Mouse (Mus musculus): ENCODE results near the gene Naa40. TPM values are rescaled to one million over a fixed set of nuclear protein-coding genes. Genes with fewer than 3 reads are reported as not detected.

The Naa40 gene
- polyA plus RNA-seq, 1 experiment from 2014 or later, result 62.1 TPM

GRCm38 (mm10) chr19:7225096-7225690, 15.8 kb downstream of the Naa40 start:
- WGBS (ENCODE audit: insufficient replicate concordance), result 86% methylated on average over 9 of the region's 9 CpGs
- Histone ChIP-seq H3K4me3 (ENCODE audit: low read depth, low read length) (no peak overlapping the region), H3K9ac (ENCODE audit: low read depth, low read length) (no peak overlapping the region), H3K4me2 (no peak overlapping the region), H3K9me3 (replicated peaks; ENCODE audit: control insufficient read depth, low read length) (no peaks in the 10 kb centered on the region), H3K27me3 (ENCODE audit: control insufficient read depth, insufficient read depth, low read length) (no peaks in the 10 kb centered on the region), H3K4me1 (ENCODE audit: control insufficient read depth, insufficient read depth, low read length) (no peaks in the 10 kb centered on the region), H3K36me3 (ENCODE audit: control insufficient read depth, insufficient read depth, low read length) (peaks cover 19% of the 10 kb centered on the region), H3K27ac (ENCODE audit: low read depth, low read length) (no peak overlapping the region)
- no peak for ATAC-seq (replicated peaks; ENCODE audit: insufficient number of reproducible peaks, low FRiP score, low TSS enrichment)

- Histone ChIP-seq H3K9me3 (replicated peaks; ENCODE audit: control insufficient read depth, low read length) (no peaks in the 10 kb centered on the region), H3K27me3 (ENCODE audit: control insufficient read depth, insufficient read depth, low read length) (no peaks in the 10 kb centered on the region), H3K9ac (ENCODE audit: low read depth, low read length) (no peak overlapping the region), H3K4me2 (no peak overlapping the region), H3K27ac (ENCODE audit: low read depth, low read length) (no peak overlapping the region), H3K4me1 (ENCODE audit: control insufficient read depth, insufficient read depth, low read length) (no peaks in the 10 kb centered on the region), H3K36me3 (ENCODE audit: control insufficient read depth, insufficient read depth, low read length) (peaks cover 14% of the 10 kb centered on the region), H3K4me3 (ENCODE audit: low read depth, low read length) (no peak overlapping the region)
- WGBS (ENCODE audit: insufficient replicate concordance), result 83% methylated on average over 3 of the region's 3 CpGs
- no peak for ATAC-seq (replicated peaks; ENCODE audit: insufficient number of reproducible peaks, low FRiP score, low TSS enrichment)
These were observed 16.7 kb downstream of the Naa40 start for GRCm38 (mm10) chr19:7224253-7224652.

GRCm38 (mm10) chr19:7223488-7223887, 17.5 kb downstream of the Naa40 start:
- H3K9me3 ChIP-seq (replicated peaks; ENCODE audit: control insufficient read depth, low read length), result no peaks in the 10 kb centered on the region
- no peaks in the 10 kb centered on the region for H3K27me3 ChIP-seq (ENCODE audit: control insufficient read depth, insufficient read depth, low read length)
- H3K4me2 ChIP-seq, result no peak overlapping the region
- ATAC-seq (replicated peaks; ENCODE audit: insufficient number of reproducible peaks, low FRiP score, low TSS enrichment), result no peak
- peaks cover 11% of the 10 kb centered on the region for H3K36me3 ChIP-seq (ENCODE audit: control insufficient read depth, insufficient read depth, low read length)
- 0 out of 2 replicates have a peak overlapping the region, but pooled peaks have one; percentile 22 for H3K9ac ChIP-seq (ENCODE audit: low read depth, low read length)
- H3K4me3 ChIP-seq (ENCODE audit: low read depth, low read length), result no peak overlapping the region
- H3K27ac ChIP-seq (ENCODE audit: low read depth, low read length), result no peak overlapping the region
- H3K4me1 ChIP-seq (ENCODE audit: control insufficient read depth, insufficient read depth, low read length), result no peaks in the 10 kb centered on the region

GRCm38 (mm10) chr19:7222196-7222595, 18.8 kb downstream of the Naa40 start:
- WGBS (ENCODE audit: insufficient replicate concordance), result 86% methylated on average over 6 of the region's 6 CpGs
- Histone ChIP-seq H3K9me3 (replicated peaks; ENCODE audit: control insufficient read depth, low read length) (no peaks in the 10 kb centered on the region), H3K36me3 (ENCODE audit: control insufficient read depth, insufficient read depth, low read length) (peaks cover 4% of the 10 kb centered on the region), H3K4me3 (ENCODE audit: low read depth, low read length) (no peak overlapping the region), H3K27ac (ENCODE audit: low read depth, low read length) (no peak overlapping the region), H3K9ac (ENCODE audit: low read depth, low read length) (no peak overlapping the region), H3K4me1 (ENCODE audit: control insufficient read depth, insufficient read depth, low read length) (no peaks in the 10 kb centered on the region), H3K27me3 (ENCODE audit: control insufficient read depth, insufficient read depth, low read length) (no peaks in the 10 kb centered on the region), H3K4me2 (no peak overlapping the region)
- ATAC-seq (replicated peaks; ENCODE audit: insufficient number of reproducible peaks, low FRiP score, low TSS enrichment), result no peak

- Histone ChIP-seq H3K27me3 (ENCODE audit: control insufficient read depth, insufficient read depth, low read length) (no peaks in the 10 kb centered on the region), H3K9me3 (replicated peaks; ENCODE audit: control insufficient read depth, low read length) (no peaks in the 10 kb centered on the region), H3K4me3 (ENCODE audit: low read depth, low read length) (no peak overlapping the region), H3K27ac (ENCODE audit: low read depth, low read length) (no peak overlapping the region), H3K9ac (ENCODE audit: low read depth, low read length) (no peak overlapping the region), H3K4me2 (no peak overlapping the region), H3K36me3 (ENCODE audit: control insufficient read depth, insufficient read depth, low read length) (peaks cover 9% of the 10 kb centered on the region), H3K4me1 (ENCODE audit: control insufficient read depth, insufficient read depth, low read length) (peaks cover 19% of the 10 kb centered on the region)
- ATAC-seq (replicated peaks; ENCODE audit: insufficient number of reproducible peaks, low FRiP score, low TSS enrichment), result no peak
- WGBS (ENCODE audit: insufficient replicate concordance), result 93% methylated on average over 5 of the region's 5 CpGs
These were observed 22.2 kb downstream of the Naa40 start for GRCm38 (mm10) chr19:7218753-7219152.

GRCm38 (mm10) chr19:7217926-7218267, 23.1 kb downstream of the Naa40 start:
- peak overlapping the region; percentile 34; the same call in 1 of the 2 replicates for H3K9ac ChIP-seq (ENCODE audit: low read depth, low read length)
- H3K4me1 ChIP-seq (ENCODE audit: control insufficient read depth, insufficient read depth, low read length), result peaks cover 19% of the 10 kb centered on the region
- no peaks in the 10 kb centered on the region for H3K27me3 ChIP-seq (ENCODE audit: control insufficient read depth, insufficient read depth, low read length)
- no peak for ATAC-seq (replicated peaks; ENCODE audit: insufficient number of reproducible peaks, low FRiP score, low TSS enrichment)
- H3K9me3 ChIP-seq (replicated peaks; ENCODE audit: control insufficient read depth, low read length), result no peaks in the 10 kb centered on the region
- H3K36me3 ChIP-seq (ENCODE audit: control insufficient read depth, insufficient read depth, low read length), result peaks cover 9% of the 10 kb centered on the region
- 11% methylated on average over 6 of the region's 6 CpGs for WGBS (ENCODE audit: insufficient replicate concordance)
- no peak overlapping the region for H3K27ac ChIP-seq (ENCODE audit: low read depth, low read length)
- peak overlapping the region; percentile 53 for H3K4me2 ChIP-seq
- H3K4me3 ChIP-seq (ENCODE audit: low read depth, low read length), result peak overlapping the region; percentile 76

GRCm38 (mm10) chr19:7217162-7217925, 23.6 kb downstream of the Naa40 start, which contains the start of gene Cox8a:
Gene Cox8a, minus strand, starts transcription at chr19:7217616.
- H3K4me3 ChIP-seq (ENCODE audit: low read depth, low read length), result peak within 1 kb of the TSS; percentile 76
- H3K9ac ChIP-seq (ENCODE audit: low read depth, low read length), result peak within 1 kb of the TSS; percentile 88
- peaks cover 19% of the 10 kb centered on the region for H3K4me1 ChIP-seq (ENCODE audit: control insufficient read depth, insufficient read depth, low read length)
- ATAC-seq (replicated peaks; ENCODE audit: insufficient number of reproducible peaks, low FRiP score, low TSS enrichment), result peak; percentile 94
- peak within 1 kb of the TSS; percentile 94 for H3K27ac ChIP-seq (ENCODE audit: low read depth, low read length)
- peaks cover 9% of the 10 kb centered on the region for H3K36me3 ChIP-seq (ENCODE audit: control insufficient read depth, insufficient read depth, low read length)
- under 1% methylated on average over 50 of the region's 50 CpGs for WGBS (ENCODE audit: insufficient replicate concordance)
- H3K9me3 ChIP-seq (replicated peaks; ENCODE audit: control insufficient read depth, low read length), result no peaks in the 10 kb centered on the region
- peak within 1 kb of the TSS; percentile 81 for H3K4me2 ChIP-seq
- no peaks in the 10 kb centered on the region for H3K27me3 ChIP-seq (ENCODE audit: control insufficient read depth, insufficient read depth, low read length)

- Histone ChIP-seq H3K27ac (ENCODE audit: low read depth, low read length) (no peak overlapping the region), H3K27me3 (ENCODE audit: control insufficient read depth, insufficient read depth, low read length) (no peaks in the 10 kb centered on the region), H3K4me2 (no peak overlapping the region), H3K4me1 (ENCODE audit: control insufficient read depth, insufficient read depth, low read length) (peaks cover 19% of the 10 kb centered on the region), H3K4me3 (ENCODE audit: low read depth, low read length) (no peak overlapping the region), H3K36me3 (ENCODE audit: control insufficient read depth, insufficient read depth, low read length) (peaks cover 12% of the 10 kb centered on the region), H3K9ac (ENCODE audit: low read depth, low read length) (no peak overlapping the region), H3K9me3 (replicated peaks; ENCODE audit: control insufficient read depth, low read length) (no peaks in the 10 kb centered on the region)
- WGBS (ENCODE audit: insufficient replicate concordance), result 79% methylated on average over 5 of the region's 5 CpGs
- no peak for ATAC-seq (replicated peaks; ENCODE audit: insufficient number of reproducible peaks, low FRiP score, low TSS enrichment)
These were observed 26.5 kb downstream of the Naa40 start for GRCm38 (mm10) chr19:7214484-7214883.

- no peak overlapping the region for H3K27ac ChIP-seq (ENCODE audit: low read depth, low read length)
- no peaks in the 10 kb centered on the region for H3K27me3 ChIP-seq (ENCODE audit: control insufficient read depth, insufficient read depth, low read length)
- no peak overlapping the region for H3K9ac ChIP-seq (ENCODE audit: low read depth, low read length)
- WGBS (ENCODE audit: insufficient replicate concordance), result 92% methylated on average over 3 of the region's 3 CpGs
- no peak overlapping the region for H3K4me3 ChIP-seq (ENCODE audit: low read depth, low read length)
- peaks cover 12% of the 10 kb centered on the region for H3K36me3 ChIP-seq (ENCODE audit: control insufficient read depth, insufficient read depth, low read length)
- H3K9me3 ChIP-seq (replicated peaks; ENCODE audit: control insufficient read depth, low read length), result no peaks in the 10 kb centered on the region
- H3K4me1 ChIP-seq (ENCODE audit: control insufficient read depth, insufficient read depth, low read length), result peaks cover 19% of the 10 kb centered on the region
- no peak for ATAC-seq (replicated peaks; ENCODE audit: insufficient number of reproducible peaks, low FRiP score, low TSS enrichment)
- no peak overlapping the region for H3K4me2 ChIP-seq
These were observed 28.0 kb downstream of the Naa40 start for GRCm38 (mm10) chr19:7213010-7213409.

All from heart, embryonic 11.5 days (tissue).